Mouse (Mus musculus) cerebellum, adult 2 months (tissue): ENCODE measurements at regions not wholly inside any gene's neighbourhood (a gene's known extent, or its start where the extent isn't known, plus 50 kb on each side); places are given as distances from the start of the nearest gene placed in this dataset.

Source experiments
- CTCF ChIP-seq: fragments of 200-500 bp; IDR thresholded peaks from 2 replicates; pipeline ENCODE4 v1.5.1; 2011; ENCODE audit warnings: low read depth, mild to moderate bottlenecking, control low read depth, low read length, moderate library complexity, borderline replicate concordance; ENCODE audit not compliant: insufficient read depth
- POLR2A ChIP-seq: fragments of 200-500 bp; IDR thresholded peaks from 2 replicates; pipeline ENCODE4 v1.6.1; 2011; ENCODE audit warnings: low read length, control low read depth, borderline replicate concordance; ENCODE audit not compliant: insufficient read depth

- TF ChIP-seq CTCF (no peak), POLR2A (no peak)
Measured at GRCm38 (mm10) chr2:117868857-117869256, 242.8 kb upstream of the Thbs1 start.
